14 mouse cellular contexts compared by ENCODE assay signal in genomic region chr15:74174440-74175111, GRCm38 (mm10).
DNase-seq lines count a peak whose midpoint lies in the region; ATAC-seq and TF ChIP-seq lines count a peak whose summit lies in the region.
"Had no signal": no experiment of that assay in that cellular context is flagged by ENCODE, and none has a peak within 500 bp of the region (broad histone marks: within the 10 kb centered on the region; RNA-seq: fewer than 3 reads in every experiment).

No protein-coding gene starts in this region.

- no peaks in the 10 kb centered on the region for H3K79me2 ChIP-seq in liver, adult 2 months (ENCODE audit: control insufficient read depth, insufficient read depth, low read length)

- no peaks in the 10 kb centered on the region for H3K9me3 ChIP-seq in liver, embryonic 12.5 days (replicated peaks)
- H3K9me3 ChIP-seq in forebrain, embryonic 16.5 days (ENCODE audit: control insufficient read depth, low read length): no peaks in the 10 kb centered on the region
- no peaks in the 10 kb centered on the region for H3K9me3 ChIP-seq in midbrain, embryonic 14.5 days (ENCODE audit: control insufficient read depth, low read length)

- no peak for TF ChIP-seq POLR2A in liver, adult 2 months (IDR thresholded peaks at IDR 0.05; ENCODE audit: extremely low read depth, insufficient read depth, low read length)

- no peak overlapping the region for H3K9ac ChIP-seq in liver, adult 2 months (ENCODE audit: low read depth, low read length)
- no peak overlapping the region for H3K9ac ChIP-seq in liver, embryonic 12.5 days
- no peak overlapping the region for H3K9ac ChIP-seq in forebrain, embryonic 16.5 days (replicated peaks; ENCODE audit: low read depth, low read length)
- no peak overlapping the region for H3K9ac ChIP-seq in midbrain, embryonic 14.5 days (replicated peaks; ENCODE audit: low read length)

- H3K4me1 ChIP-seq in liver, adult 2 months (ENCODE audit: control insufficient read depth, insufficient read depth, low read length): peaks cover 12% of the 10 kb centered on the region
- no peaks in the 10 kb centered on the region for H3K4me1 ChIP-seq in liver, embryonic 12.5 days
- peaks cover 28% of the 10 kb centered on the region for H3K4me1 ChIP-seq in forebrain, embryonic 16.5 days (replicated peaks; ENCODE audit: control insufficient read depth, insufficient read depth, low read length)
- peaks cover 42% of the 10 kb centered on the region for H3K4me1 ChIP-seq in midbrain, embryonic 14.5 days (ENCODE audit: control insufficient read depth, insufficient read depth, low read length)

- no peaks in the 10 kb centered on the region for H3K36me3 ChIP-seq in liver, adult 2 months (ENCODE audit: control insufficient read depth, insufficient read depth, low read length)
- no peaks in the 10 kb centered on the region for H3K36me3 ChIP-seq in liver, embryonic 12.5 days
- no peaks in the 10 kb centered on the region for H3K36me3 ChIP-seq in forebrain, embryonic 16.5 days (ENCODE audit: control insufficient read depth, insufficient read depth)
- no peaks in the 10 kb centered on the region for H3K36me3 ChIP-seq in midbrain, embryonic 14.5 days (ENCODE audit: control insufficient read depth, insufficient read depth, low read length)
- H3K36me3 ChIP-seq: G1E had no signal

- ATAC-seq in liver, embryonic 12.5 days: no peak
- ATAC-seq in forebrain, embryonic 16.5 days: peak; percentile 36
- no peak for ATAC-seq in midbrain, embryonic 14.5 days (ENCODE audit: low FRiP score, low TSS enrichment)

- no peak overlapping the region for H3K4me3 ChIP-seq in liver, adult 2 months (ENCODE audit: insufficient read depth, low read depth, low read length)
- no peak overlapping the region for H3K4me3 ChIP-seq in liver, embryonic 12.5 days
- H3K4me3 ChIP-seq in forebrain, embryonic 16.5 days (replicated peaks; ENCODE audit: low read length): no peak overlapping the region
- no peak overlapping the region for H3K4me3 ChIP-seq in midbrain, embryonic 14.5 days (replicated peaks; ENCODE audit: low read depth, low read length)

- TF ChIP-seq CTCF in liver, adult 2 months (IDR thresholded peaks at IDR 0.05; ENCODE audit: low read depth, low read length): no peak

- H3K4me2 ChIP-seq in liver, embryonic 12.5 days: no peak overlapping the region
- no peak overlapping the region for H3K4me2 ChIP-seq in forebrain, embryonic 16.5 days (ENCODE audit: low read length)
- no peak overlapping the region for H3K4me2 ChIP-seq in midbrain, embryonic 14.5 days (ENCODE audit: low read length)

- peaks cover 12% of the 10 kb centered on the region; the same call in 1 of the 2 replicates for H3K27me3 ChIP-seq in liver, adult 2 months (ENCODE audit: control insufficient read depth, insufficient read depth, low read length)
- H3K27me3 ChIP-seq in liver, embryonic 12.5 days (replicated peaks): no peaks in the 10 kb centered on the region
- no peaks in the 10 kb centered on the region for H3K27me3 ChIP-seq in forebrain, embryonic 16.5 days (replicated peaks; ENCODE audit: control insufficient read depth, insufficient read depth, low read length)
- H3K27me3 ChIP-seq in midbrain, embryonic 14.5 days (ENCODE audit: control insufficient read depth, insufficient read depth, low read length): no peaks in the 10 kb centered on the region

- DNase-seq in liver, adult 2 months (ENCODE audit: extremely low read depth, low read depth, low spot score): peak; percentile 65
- DNase-seq in midbrain, embryonic 14.5 days: peak; percentile 67
- peak; percentile 25 for DNase-seq in retina, postnatal 7 days (ENCODE audit: low read depth, low spot score)
- DNase-seq in layer of hippocampus, postnatal 25 days (ENCODE audit: extremely low spot score in 1 of 2, low spot score in 1 of 2): no peak
- DNase-seq in lung, postnatal 10 days: no peak
- DNase-seq in kidney, postnatal 10 days: no peak
- DNase-seq: B cell, adult 2 months; cerebellum, postnatal 10 days; kidney, postnatal 36 days; lung, postnatal 36 days; right cerebral cortex, adult 18-20 months had no signal

- H3K27ac ChIP-seq in liver, adult 2 months (replicated peaks; ENCODE audit: insufficient read depth, low read depth, low read length): no peak overlapping the region
- no peak overlapping the region for H3K27ac ChIP-seq in liver, embryonic 12.5 days
- H3K27ac ChIP-seq in forebrain, embryonic 16.5 days (ENCODE audit: low read length): no peak overlapping the region
- H3K27ac ChIP-seq in midbrain, embryonic 14.5 days (replicated peaks; ENCODE audit: low read depth, low read length): peak overlapping the region; percentile 60; the same call in 1 of the 2 replicates

- 9% methylated on average over 6 of the region's 6 CpGs for WGBS in liver, adult 2 months
- WGBS in liver, embryonic 12.5 days (ENCODE audit: insufficient replicate concordance): 34% methylated on average over 6 of the region's 6 CpGs
- 25% methylated on average over 6 of the region's 6 CpGs for WGBS in forebrain, embryonic 16.5 days
- 22% methylated on average over 6 of the region's 6 CpGs for WGBS in midbrain, embryonic 14.5 days

Comparison
In these comparisons a context has a peak if more than half of its experiments do, and no peak if none do; other contexts are left out.
1. DNase-seq: peak in liver, adult 2 months (single experiment), midbrain, embryonic 14.5 days (single experiment) and retina, postnatal 7 days (single experiment); none in layer of hippocampus, postnatal 25 days (0 of 2), lung, postnatal 10 days (single experiment) and kidney, postnatal 10 days (single experiment).